Mouse (Mus musculus) T-cell, adult 2 months (primary cell): Measurements from ENCODE around the gene Tex264.

ENCODE experiments used
- DNase-seq: peaks from one replicate; pipeline ENCODE4 v3.0.0; 2022; ENCODE audit warnings: low spot score

The Tex264 gene

DNA sequence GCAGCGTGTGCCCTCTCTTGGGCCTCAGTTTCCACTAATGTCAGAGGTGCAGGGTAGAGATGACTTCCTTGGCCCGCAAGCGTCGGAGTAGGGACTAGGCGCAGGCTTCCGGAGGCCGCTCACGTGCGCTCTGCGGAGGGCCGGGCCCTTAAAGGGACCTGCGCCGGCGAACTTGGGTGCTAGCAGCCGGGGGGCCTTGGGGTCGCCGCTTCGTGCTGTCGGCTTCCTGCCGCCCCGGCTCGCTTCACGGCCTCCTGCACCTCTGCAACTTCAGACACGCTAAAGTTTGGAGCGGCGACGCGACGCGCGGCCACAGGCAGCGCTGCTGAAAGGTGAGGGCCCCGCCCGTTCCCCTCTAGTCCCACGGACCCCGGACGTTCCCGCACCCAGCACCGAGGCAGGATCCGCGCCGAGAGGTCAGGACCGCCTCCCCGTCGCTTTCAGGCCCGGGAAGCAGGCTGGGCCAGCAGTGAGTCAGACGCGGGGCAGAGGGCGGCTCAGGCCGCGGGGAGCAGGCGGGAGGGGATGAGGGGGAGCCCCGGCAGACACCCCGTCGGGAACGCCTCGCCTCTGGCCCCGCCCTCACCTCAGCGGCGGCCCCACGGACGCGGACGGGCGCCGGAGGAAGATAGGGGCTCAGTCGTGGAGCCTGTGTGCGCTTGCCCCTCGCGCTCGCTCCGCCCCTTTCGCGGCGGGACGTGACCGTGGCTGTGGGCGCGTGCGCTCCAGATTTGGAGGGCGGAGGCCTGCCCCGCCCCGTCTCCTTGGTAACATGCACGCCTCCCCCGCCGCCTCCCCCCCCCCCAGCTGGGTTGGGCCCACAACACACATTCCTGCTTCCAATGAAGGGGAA is at the start of gene Tex264:
TSS of gene Tex264 (minus strand) at position 679 of the 853 bp plus-strand sequence.
- DNase-seq = peak; percentile 80

DNA sequence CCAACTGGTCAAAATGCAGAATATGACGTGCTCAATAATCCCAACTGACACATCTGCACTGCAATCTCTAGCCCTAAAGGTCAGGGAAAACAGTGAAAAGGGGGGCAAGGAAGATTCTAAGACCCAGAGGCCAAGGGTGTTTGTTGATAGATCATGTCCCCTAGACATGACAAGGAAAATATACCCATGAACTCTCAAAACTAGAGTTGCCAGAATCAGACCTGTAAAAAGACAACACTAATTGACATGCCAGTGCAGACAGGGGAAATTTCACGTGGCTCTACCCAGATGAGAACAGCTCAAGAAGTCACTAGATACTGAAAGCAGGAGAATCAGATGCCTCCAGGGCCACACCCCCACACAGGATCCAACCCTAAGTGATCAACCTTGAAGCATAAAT is 48.0 kb upstream of the Tex264 start:
- DNase-seq = no peak

DNA sequence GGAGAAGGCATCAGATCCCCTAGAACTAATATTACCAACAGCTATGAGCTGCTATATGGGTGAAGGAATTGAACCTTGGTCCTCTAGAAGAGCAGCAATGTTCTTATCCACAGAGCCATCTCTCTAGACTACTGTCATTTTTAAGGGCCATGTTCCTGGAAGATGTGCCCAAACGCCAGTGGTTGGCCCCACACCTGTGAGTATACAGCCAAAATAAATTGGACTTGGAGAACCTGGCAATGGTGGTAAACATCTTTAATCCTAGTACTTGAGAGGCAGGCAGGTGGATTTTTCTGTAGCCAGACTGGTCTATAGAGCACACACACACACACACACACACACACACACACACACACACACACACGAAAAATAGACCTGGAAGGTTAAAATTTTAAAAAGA is 43.7 kb upstream of the Tex264 start:
- no peak for DNase-seq

DNA sequence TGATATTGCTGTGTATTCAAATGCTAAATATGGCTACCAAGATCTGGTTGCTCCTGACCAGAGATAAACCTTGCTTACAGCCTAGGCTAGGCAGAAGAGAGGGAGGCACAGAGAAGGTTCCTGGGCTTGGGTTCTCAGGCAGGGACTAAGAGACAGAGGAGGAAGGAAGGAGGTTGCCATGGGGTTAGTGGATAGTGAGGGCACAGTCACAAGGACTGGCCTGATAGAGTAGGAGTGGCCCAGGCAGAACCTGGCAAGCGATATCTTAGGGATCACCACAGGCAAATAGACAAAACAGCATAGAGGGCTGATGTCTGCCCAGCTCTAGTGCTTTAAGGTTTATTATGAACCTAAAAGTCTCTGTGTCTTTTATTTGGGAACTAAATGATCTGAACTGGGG is 41.2 kb upstream of the Tex264 start:
- DNase-seq = no peak

DNA sequence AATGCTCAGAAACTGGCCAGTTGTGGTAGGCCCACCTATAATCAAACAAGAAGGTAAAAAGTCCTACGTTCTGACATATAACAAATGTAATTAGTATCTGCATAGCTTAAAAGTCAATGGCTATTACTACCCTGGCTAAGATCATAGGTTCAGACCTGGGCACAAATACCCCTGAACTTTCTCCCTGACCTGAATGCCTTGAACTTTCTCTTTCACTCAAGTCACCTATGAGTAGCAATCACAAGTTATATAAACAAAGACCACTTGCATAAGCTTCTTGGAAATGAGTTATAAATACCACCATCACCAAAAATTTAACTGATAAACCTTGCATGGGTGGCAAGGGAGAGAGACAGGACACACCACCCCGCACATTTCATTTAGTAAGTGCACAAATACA is 39.7 kb upstream of the Tex264 start:
- no peak for DNase-seq

DNA sequence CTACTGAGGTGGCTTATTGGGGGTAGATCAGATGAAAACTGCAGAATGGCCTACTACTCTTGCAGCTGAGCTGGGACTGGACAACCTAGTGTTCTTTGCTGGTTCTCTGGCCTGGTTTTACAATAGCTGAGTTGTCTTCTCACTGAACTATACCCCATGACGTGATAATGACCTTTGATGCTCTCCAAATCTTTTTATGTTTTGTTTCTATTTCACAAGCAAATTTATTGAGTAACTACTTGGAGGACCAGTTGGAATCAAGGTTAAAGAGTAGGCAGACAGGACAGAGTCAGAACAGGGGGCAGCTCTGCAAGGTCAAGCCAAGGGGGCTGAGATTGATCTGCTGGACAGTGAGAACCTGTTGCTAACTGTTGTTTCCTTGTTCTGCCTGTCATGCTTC is 39.1 kb upstream of the Tex264 start:
- no peak for DNase-seq

DNA sequence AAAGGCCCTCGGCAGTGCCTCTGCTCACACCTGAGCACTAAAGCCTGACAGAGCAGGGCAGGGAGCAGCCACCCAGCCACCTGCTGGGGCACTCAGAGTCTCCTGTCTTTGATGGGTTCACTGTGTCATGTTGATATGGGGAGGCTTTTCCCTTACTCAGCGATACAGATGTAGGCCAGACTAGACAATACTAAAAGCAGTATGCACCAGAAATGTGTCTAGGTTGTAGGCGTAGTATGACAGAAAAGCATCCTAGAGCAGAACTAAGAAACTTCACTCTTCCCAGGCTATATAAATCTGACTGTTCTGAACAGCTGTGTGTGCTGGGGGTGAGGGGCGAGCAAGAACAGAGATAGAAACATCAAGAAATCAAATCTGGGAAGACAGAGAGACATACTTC is 31.0 kb upstream of the Tex264 start:
- DNase-seq = no peak

DNA sequence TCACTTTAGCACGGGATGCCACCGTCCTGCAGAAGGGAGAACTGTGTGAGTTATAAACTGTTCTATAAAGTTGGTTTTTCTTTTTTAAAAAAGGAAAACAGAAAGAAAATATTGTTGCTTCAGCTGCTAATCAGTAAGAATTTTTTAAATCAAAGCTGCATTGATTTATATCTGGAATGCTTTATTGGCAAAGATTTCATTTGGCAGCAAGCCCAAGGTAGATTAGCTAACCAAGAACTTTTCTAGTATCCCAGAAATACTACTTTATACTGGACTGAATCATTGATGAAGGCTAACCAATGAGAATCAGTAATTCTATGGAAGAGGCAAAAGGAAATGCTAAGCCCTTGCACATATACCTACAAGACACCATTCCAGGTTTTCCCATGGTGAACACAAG is 30.5 kb upstream of the Tex264 start:
- DNase-seq = no peak

DNA sequence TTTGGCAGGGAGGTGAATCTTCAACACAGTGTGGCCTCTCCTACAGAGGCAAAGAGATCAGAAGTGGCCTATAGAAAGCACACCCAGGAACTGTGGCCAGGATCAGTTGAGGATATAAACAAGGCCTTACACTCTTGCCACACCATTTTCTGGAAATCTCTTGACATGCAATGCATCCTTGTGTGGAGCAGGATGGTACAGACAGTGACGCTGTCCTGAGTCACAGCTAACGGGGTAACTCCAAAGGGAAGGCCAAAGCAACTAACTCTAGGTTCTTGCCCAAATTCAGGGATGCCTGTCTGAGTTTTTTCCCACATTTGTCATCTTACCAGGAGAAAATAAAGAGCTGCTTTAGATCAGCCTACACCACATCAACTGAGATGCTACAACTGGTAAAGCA is 26.7 kb upstream of the Tex264 start:
- no peak for DNase-seq

DNA sequence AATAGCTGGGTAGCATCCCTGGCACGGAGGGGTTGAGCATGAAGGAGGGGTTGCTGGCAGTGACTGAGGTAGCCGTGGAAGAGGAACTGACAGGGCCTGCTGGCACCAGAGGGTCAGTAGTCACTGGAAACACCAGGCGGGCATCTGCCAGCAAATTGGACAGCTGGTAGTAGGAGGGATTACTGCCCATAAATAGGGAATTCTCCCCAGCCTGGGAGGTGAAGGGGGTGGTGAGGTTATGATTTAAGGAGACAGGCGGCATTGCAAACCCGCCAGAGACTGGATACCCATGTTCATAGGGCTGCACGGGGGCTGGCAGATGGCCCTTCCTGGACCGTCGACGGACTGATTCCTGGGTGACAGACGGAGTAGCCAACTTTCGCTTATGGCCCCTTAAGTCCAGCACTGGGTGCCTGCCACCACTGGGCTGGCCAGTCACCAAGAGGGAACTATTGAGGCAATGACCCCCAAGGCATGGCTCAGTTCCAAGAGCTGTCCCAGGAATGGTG is 7.3 kb upstream of the Tex264 start:
- no peak for DNase-seq

DNA sequence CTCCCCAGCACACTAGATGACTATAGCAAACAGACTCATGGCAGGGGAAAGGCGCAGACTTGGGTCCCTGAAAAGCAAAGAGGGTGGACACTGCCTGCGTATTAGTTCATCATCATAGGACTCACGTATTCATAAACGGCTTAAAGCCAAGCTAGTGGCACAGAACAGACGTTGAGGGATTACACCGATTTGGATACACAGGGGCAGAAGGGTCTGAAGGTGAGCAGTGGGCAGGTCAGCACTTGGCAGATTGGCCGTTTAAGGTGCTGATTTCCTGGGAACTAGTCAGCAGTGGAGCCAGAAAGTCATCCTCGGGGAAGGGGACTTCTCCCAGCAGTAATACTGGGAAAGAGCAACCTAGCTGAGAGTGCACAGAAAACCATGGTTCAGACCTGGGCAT is 3.1 kb upstream of the Tex264 start:
- DNase-seq = no peak

DNA sequence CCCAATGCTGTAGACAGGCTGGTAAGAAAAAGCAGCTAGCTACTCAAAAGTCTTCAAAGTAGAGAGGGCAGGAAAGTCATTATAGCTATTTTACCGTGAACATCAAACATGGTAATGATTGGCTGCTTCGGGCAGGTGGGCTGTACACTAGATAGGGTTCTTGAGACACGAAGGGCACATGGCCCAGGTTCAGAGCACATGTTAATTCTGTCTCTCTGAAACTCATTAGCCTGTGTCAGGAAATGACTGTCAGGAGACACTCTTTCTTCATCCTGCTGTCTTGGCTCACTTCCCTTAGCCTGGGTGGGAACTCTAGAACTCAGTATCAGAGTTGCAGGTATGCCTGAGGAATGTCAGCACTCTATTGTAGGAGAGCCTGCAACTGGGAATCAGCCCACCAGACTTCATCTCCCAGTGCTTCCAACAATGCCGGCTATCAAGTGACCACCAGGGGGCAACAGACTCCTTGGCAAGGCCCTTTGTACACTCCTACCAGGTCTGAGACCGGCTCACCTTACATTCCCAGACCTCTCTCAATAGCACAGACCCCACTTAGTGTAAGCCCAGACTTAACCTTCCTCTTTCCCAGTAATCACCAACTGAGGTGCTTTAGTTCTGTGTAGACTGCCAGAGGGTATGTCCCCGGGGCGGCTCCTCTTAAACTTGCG is 1.4 kb upstream of the Tex264 start:
- DNase-seq = peak; percentile 54

DNA sequence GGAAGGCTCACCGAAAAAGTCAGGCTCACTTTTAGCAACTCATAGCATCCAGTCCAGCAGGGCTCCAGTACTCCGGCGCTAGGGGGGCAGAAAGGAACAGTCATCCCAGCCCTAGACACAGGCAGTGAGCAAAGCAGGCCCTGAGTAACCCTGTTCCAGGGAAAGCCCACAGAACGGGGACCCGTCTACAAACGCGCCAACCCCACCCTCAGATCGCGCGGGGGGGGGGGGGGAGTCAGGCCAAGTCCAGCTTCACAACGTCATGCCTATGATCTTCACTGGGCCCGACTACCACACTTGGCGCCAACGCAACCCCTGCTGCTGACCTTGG is 844 bp downstream of the Tex264 start:
- no peak for DNase-seq

DNA sequence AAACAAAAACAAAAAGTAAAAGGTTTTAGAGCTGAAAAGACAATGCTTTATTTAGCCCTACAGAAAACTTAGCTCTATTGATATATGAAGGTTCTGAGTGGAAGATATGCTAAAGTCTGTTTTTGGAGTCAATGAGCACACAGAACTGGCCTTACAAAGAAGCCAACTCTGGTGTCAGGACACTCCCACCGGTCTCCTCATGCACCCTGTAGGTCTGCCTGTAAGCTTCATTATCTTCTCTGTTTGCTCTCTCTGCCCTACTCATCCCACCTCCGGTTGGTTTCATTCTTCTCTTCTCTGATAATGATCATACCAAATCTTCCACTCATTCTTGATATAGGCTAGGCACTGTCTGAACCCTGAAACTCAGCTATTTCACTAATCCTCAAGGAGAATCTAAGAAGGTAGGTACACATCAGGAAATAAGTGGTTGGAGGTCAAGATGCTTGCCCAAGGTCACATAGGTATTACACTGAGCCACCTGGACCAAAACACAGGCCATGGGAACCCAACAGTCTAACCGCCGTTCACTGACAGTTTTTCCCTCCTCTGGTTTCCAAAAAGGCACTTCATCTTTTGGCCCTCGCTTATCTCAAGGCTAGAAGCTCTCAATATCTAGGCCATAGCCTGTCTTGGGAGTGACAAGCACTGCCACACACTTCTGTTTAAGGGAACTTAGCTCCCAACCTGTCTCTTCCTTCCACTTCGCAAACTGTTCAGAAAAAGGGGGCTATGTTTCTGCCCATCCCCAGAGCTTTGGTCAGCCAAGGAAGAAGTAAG is 1.4 kb downstream of the Tex264 start:
- DNase-seq = no peak

DNA sequence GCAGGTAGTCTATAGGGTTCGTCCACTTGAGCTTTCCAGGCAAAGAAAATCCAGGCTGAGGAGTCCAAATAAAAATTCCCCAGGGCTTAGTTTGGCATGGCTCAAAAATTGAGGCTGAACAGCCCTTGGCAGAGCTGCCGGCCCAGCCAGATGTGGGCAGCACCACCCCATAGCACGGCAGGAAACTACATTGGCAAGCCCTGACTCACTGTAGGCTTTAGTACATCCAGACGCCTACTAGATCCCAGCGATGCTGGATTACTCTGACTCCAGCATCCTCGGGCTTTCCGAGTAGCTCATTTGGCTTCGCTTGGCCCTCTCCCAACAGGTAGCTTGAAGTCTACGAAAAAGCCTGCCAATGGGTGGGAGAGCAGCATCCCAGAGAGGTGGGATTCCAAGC is 4.7 kb downstream of the Tex264 start:
- DNase-seq = no peak

DNA sequence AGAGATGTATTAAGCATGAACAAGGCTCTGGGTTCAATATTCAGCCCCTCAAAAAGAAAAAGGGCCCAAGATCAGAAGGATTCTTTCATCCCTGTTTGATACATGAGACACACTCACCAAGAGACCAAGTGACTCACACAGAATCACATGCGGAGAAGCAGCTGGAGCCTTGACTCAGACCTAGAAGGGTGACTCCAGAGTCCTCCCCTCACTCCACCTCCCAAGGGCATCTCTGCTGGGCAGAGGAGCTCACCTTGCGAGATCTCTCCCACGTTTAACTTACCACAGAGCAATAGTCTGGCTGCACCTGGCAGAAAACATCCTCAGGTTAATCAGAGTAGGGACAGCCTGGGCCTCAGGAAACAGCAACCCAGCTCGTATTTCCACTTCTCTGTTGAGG is 7.5 kb downstream of the Tex264 start:
- no peak for DNase-seq

DNA sequence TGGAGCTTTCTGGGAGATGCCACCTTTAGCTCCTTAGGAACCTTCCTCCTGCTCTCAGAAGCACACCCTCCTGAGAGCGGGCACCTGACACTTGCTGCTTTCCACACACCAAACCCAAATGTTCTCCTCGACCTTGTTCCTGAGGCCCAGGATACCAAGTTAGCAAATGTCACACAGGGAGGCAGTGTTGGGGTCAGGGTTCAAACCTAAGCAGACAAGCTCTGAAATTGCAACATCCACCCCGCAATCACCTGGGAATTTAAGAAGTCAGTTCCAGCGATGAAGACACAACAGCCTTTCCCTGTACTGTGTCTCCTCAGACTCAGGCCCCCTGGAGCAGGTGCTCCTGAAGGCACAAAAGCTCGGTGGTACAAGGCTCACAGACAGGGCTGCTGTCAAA is 8.0 kb downstream of the Tex264 start:
- DNase-seq = no peak

DNA sequence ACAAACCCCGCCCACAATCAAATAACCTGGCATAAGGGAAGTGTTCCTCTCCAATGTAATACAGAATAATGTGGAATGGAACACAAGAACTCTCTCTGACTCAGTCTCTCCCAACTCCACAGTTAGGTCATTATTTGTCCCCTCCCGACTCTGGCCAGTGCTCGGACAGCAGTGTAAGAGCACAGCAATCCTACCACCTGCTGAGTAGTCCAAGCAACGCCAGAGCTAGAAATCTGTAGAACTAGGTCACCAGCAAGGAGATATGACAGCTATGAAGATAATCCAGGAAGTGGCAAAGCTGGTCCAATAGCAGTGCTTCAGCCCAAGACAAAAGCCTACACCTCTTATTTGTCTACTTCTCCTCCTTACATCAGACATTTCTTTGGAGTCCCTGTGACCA is 9.2 kb downstream of the Tex264 start:
- DNase-seq = no peak

DNA sequence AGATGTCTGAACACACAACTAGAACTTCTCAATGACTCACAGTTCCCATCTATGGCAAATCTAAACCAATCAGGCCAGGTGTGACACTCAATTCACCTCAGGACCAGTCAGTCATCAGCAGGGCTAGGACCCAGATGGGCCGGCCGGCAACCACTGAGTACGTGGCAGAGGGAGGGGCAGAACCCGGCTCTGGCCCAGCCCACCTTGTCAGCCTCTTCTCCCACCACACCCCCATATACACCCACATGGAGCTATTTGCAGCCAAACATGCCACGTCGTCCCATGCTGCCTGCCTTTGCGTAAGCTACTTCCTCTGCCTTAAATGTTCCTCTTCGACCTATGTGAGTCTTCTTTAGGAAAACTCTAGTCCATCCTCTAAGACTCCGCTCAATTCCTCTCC is 9.8 kb downstream of the Tex264 start:
- no peak for DNase-seq

DNA sequence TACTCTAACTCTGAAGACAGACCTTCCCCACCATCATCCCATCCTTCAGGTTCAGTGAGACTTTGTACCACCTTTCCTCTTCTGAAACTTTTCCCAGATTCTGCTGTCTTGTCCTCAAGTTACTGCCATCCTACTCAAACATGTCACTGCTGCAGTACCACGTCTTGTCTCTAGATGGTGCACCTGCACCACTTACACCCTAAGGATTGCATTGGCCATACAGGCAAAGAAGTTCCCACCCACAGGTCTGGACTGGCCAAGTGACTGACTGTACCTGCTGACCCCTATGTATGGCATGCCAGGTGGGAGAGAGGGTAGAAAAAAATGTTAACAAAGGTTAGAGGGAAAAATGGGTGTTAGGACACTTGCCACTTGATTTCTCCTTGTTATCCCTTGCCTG is 10.2 kb downstream of the Tex264 start:
- DNase-seq = peak; percentile 62

DNA sequence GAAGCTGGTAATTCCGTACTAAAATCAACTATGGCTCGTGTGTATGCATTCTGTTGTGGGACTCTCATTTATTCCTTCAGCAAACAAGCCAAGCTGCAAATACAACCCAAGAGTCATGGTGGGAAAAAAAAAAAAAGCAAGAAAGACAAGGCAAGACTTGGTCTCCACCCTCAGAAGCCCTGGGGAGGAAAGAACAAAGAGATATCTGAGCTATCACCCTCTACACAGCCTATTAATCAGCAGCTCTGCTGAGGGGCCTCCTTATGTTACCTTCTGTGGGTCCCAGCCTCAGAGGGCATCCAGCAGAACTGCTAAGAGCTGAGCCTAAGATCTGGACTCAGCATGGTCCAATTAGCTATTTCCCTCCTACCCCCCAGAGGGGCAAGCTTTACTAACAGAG is 11.9 kb downstream of the Tex264 start:
- no peak for DNase-seq

DNA sequence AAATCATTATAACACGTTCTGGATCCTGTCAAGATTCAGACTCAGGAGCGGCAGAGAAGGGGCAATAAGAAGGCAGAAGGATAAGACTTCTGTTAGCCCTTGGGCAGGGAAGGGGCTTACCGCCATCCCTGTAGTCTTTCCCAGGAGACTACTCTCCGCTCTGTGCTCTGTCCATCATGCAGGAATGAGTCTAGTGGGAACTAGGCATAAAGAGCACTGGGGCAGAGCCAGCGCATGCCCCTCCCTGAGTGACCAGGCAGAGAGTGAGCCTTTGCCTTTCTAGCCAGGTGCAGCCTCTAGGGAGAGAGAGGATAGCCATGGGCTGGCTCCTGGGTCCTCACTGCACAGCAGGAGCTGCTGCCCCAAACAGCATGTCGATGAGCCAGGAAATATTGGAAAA is 20.9 kb downstream of the Tex264 start:
- no peak for DNase-seq

DNA sequence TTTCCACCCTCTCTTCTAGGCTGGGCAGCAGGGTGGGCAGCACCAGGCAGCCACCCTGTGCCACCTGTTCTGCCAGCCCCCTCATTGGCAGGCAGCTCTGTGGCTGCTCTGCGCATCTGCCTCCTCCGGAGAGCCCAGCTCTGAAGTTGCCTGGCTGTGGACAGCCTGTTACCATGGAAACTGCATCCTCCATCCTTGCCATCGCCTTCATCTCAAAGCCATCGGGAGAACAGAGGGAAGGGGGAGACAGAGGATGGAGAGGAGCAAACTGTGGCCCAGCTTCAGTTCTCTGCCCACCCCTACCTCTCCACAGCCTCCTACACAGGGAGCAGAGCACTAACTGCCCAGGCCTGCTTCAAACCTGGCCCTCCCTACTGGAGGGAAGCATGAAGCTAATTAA is 21.3 kb downstream of the Tex264 start:
- DNase-seq = no peak
